ENCODE assay signal across 17 mouse cellular contexts in the genomic region with DNA sequence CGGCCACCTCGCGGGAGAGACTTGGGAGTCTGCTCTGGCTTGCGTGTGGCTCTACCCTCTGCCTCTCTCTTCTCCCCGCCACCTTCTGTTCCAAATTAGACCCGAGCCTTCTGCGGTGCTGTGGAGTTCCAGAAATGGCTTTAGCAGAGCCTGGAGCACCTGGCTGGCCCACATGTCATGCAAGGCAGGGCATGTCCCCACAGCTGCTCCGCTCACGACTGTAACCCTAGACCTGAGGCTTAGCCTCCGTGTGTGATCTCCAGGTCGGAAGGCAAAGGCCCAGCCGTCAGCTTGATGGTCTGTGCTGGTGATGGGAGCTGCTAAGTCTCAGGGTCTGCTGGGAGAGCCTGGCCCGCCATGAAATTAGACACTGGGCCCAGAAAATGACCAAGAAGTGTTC. TPM values are rescaled to one million over a fixed set of nuclear protein-coding genes. Genes with fewer than 3 reads are reported as not detected.
DNase-seq lines count a peak whose midpoint lies in the region; ATAC-seq and TF ChIP-seq lines count a peak whose summit lies in the region.
"Had no signal": no experiment of that assay in that cellular context is flagged by ENCODE, and none has a peak within 500 bp of the region (broad histone marks: within the 10 kb centered on the region; RNA-seq: fewer than 3 reads in every experiment).

No protein-coding gene starts in this region.

- ATAC-seq in limb, embryonic 14.5 days (ENCODE audit: low FRiP score, low read depth), result peak; percentile 59
- no peak for ATAC-seq in erythroid progenitor cell, adult 5-6 weeks (replicated peaks; ENCODE audit: low FRiP score, poor library complexity, severe bottlenecking)
- ATAC-seq: liver, embryonic 12.5 days had no signal

- WGBS in heart, embryonic 10.5 days, result 78% methylated on average over 13 of the region's 13 CpGs
- WGBS in embryonic facial prominence, embryonic 10.5 days, result 64% methylated on average over 13 of the region's 13 CpGs
- 36% methylated on average over 13 of the region's 13 CpGs for whole genome bisulfite sequencing in limb, embryonic 14.5 days

- no peak for TF ChIP-seq POLR2A in limb, embryonic 14.5 days (IDR thresholded peaks at IDR 0.05; ENCODE audit: borderline replicate concordance, extremely low read depth, insufficient read depth, insufficient read length)

- H3K4me3 ChIP-seq in heart, embryonic 10.5 days, result no peak overlapping the region
- no peak overlapping the region; the same call in 1 of the 2 replicates for H3K4me3 ChIP-seq in embryonic facial prominence, embryonic 10.5 days
- no peak overlapping the region for H3K4me3 ChIP-seq in limb, embryonic 14.5 days (replicated peaks; ENCODE audit: low read length)
- H3K4me3 ChIP-seq: liver, embryonic 12.5 days; megakaryocyte, embryonic 14.5 days had no signal

- no peaks in the 10 kb centered on the region for H3K36me3 ChIP-seq in heart, embryonic 10.5 days
- H3K36me3 ChIP-seq in embryonic facial prominence, embryonic 10.5 days (replicated peaks), result peaks cover 4% of the 10 kb centered on the region; the same call in 1 of the 2 replicates
- H3K36me3 ChIP-seq in limb, embryonic 14.5 days (ENCODE audit: control insufficient read depth, insufficient read depth, low read length), result no peaks in the 10 kb centered on the region
- H3K36me3 ChIP-seq: liver, embryonic 12.5 days had no signal

- H3K4me1 ChIP-seq in heart, embryonic 10.5 days, result peaks cover 58% of the 10 kb centered on the region
- H3K4me1 ChIP-seq in embryonic facial prominence, embryonic 10.5 days, result peaks cover 94% of the 10 kb centered on the region
- peaks cover 62% of the 10 kb centered on the region for H3K4me1 ChIP-seq in limb, embryonic 14.5 days (ENCODE audit: control insufficient read depth, insufficient read depth, low read length)
- H3K4me1 ChIP-seq: liver, embryonic 12.5 days had no signal

- H3K9me3 ChIP-seq in heart, embryonic 10.5 days, result no peaks in the 10 kb centered on the region
- H3K9me3 ChIP-seq in embryonic facial prominence, embryonic 10.5 days, result no peaks in the 10 kb centered on the region
- H3K9me3 ChIP-seq in limb, embryonic 14.5 days (ENCODE audit: control insufficient read depth, low read length), result no peaks in the 10 kb centered on the region
- H3K9me3 ChIP-seq: liver, embryonic 12.5 days; megakaryocyte, embryonic 14.5 days had no signal

- 0 out of 2 replicates have a peak overlapping the region, but pooled peaks have one; percentile 10 for H3K27ac ChIP-seq in heart, embryonic 10.5 days
- peak overlapping the region; percentile 72 for H3K27ac ChIP-seq in embryonic facial prominence, embryonic 10.5 days (replicated peaks)
- H3K27ac ChIP-seq in limb, embryonic 14.5 days (replicated peaks; ENCODE audit: low read depth, low read length), result 0 out of 2 replicates have a peak overlapping the region, but pooled peaks have one; percentile 5
- H3K27ac ChIP-seq: liver, embryonic 12.5 days had no signal

- no peak overlapping the region for H3K4me2 ChIP-seq in limb, embryonic 14.5 days (replicated peaks; ENCODE audit: low read depth, low read length, severe bottlenecking)
- H3K4me2 ChIP-seq: liver, embryonic 12.5 days had no signal

- DNase-seq in heart, embryonic 10.5 days (ENCODE audit: low spot score), result no peak
- DNase-seq in heart, adult 11 months, result no peak
- peak; percentile 66 for DNase-seq in embryonic facial prominence, embryonic 10.5 days (ENCODE audit: low spot score)
- peak; percentile 64 to 78 for DNase-seq in gastrocnemius, adult 8-10 months (ENCODE audit: low spot score in 2 of 2)
- DNase-seq in limb, embryonic 14.5 days (ENCODE audit: low spot score), result no peak
- no peak for DNase-seq in heart, adult 18-20 months
- no peak for DNase-seq in ovary, postnatal 14 days (ENCODE audit: low spot score)
- DNase-seq: B cell, adult 2 months; cerebellum, adult 2 months; cerebellum, postnatal 36 days; kidney, adult 2 months; lung, adult 2 months; right cerebral cortex, adult 18-20 months; thymus, postnatal 25 days had no signal

- H3K9ac ChIP-seq in limb, embryonic 14.5 days (ENCODE audit: low read depth, low read length, severe bottlenecking), result no peak overlapping the region
- H3K9ac ChIP-seq: liver, embryonic 12.5 days had no signal

- H3K27me3 ChIP-seq in heart, embryonic 10.5 days (ENCODE audit: insufficient read depth, poor library complexity, severe bottlenecking), result 0 out of 2 replicates have a peak, but pooled peaks cover 4% of the 10 kb centered on the region
- peaks cover 14% of the 10 kb centered on the region for H3K27me3 ChIP-seq in embryonic facial prominence, embryonic 10.5 days (replicated peaks; ENCODE audit: low read depth, poor library complexity, severe bottlenecking)
- no peaks in the 10 kb centered on the region for H3K27me3 ChIP-seq in limb, embryonic 14.5 days (ENCODE audit: control insufficient read depth, insufficient read depth, low read length)

RNA-seq across cellular contexts. Expression of a gene that starts 30.9 kb away (rescaled TPM):
- 12.2 and 13.7 TPM in 2 replicates for polyA plus RNA-seq in heart, embryonic 10.5 days (2016; fragmentation: Nextera tagmentation; extraction: Ambion mirVana)
- polyA plus RNA-seq in embryonic facial prominence, embryonic 10.5 days (2016; fragmentation: Nextera tagmentation; extraction: Ambion mirVana), result 9.9 and 10.2 TPM in 2 replicates
- 10 to 100 TPM; 32.6 to 36.2 (median 34.6) TPM for total RNA-seq in gastrocnemius, adult 8-10 months (2022)
- polyA plus RNA-seq in limb, embryonic 14.5 days (2012; rRNA removed), result 32.6 and 43.9 TPM in 2 replicates
- polyA plus RNA-seq in limb, embryonic 14.5 days (2014; fragmentation: Nextera tagmentation; extraction: Ambion mirVana), result 10.2 and 10.3 TPM in 2 replicates
- total RNA-seq in erythroid progenitor cell, adult 5-6 weeks (2015; ENCODE audit: low replicate concordance), result 134 and 153 TPM in 2 replicates
- 105 and 130 TPM in 2 replicates for total RNA-seq in erythroid progenitor cell, adult 5-6 weeks (2017; ENCODE audit: low replicate concordance)
- 10 to 100 TPM; 15.5 to 16.0 TPM for total RNA-seq in heart, adult 18-20 months (2021)

Comparison
In these comparisons a context has a peak if more than half of its experiments do, and no peak if none do; other contexts are left out.
1. DNase-seq: peak in embryonic facial prominence, embryonic 10.5 days (single experiment) and gastrocnemius, adult 8-10 months (2 of 2); none in heart, embryonic 10.5 days (single experiment), heart, adult 11 months (single experiment), limb, embryonic 14.5 days (single experiment), heart, adult 18-20 months (0 of 2) and ovary, postnatal 14 days (single experiment).
2. H3K27ac ChIP-seq: peak in every context shown above with its lines; median percentile 72 in embryonic facial prominence, embryonic 10.5 days; 10 in heart, embryonic 10.5 days; 5 in limb, embryonic 14.5 days.